Mouse (Mus musculus) left cerebral cortex, adult 9 months (tissue): Measurements from ENCODE around the gene B3galt1.

Experiments
- DNase-seq, 2 experiments: peaks; one replicate each; pipeline ENCODE4 v3.0.0; 2022; ENCODE audit warnings: low spot score in 2 of 2

The B3galt1 gene

GRCm38 (mm10) chr2:67565480-67566331, at the start of gene B3galt1:
Gene B3galt1, plus strand, starts transcription at chr2:67565871.
- DNase-seq = peak; percentile 77 to 91

GRCm38 (mm10) chr2:67516405-67516804, 49.3 kb upstream of the B3galt1 start:
- peak; percentile 20 to 37 for DNase-seq

- peak in 1 of 2 experiments; percentile 16 for DNase-seq
Observed at GRCm38 (mm10) chr2:67535347-67535746, 30.3 kb upstream of the B3galt1 start.

- no peak for DNase-seq
Observed at GRCm38 (mm10) chr2:67539426-67539825, 26.2 kb upstream of the B3galt1 start.

- DNase-seq = no peak
Observed at GRCm38 (mm10) chr2:67541957-67542696, 23.5 kb upstream of the B3galt1 start.

- no peak for DNase-seq
Observed at GRCm38 (mm10) chr2:67544426-67544825, 21.2 kb upstream of the B3galt1 start.

- peak; percentile 13 to 70 for DNase-seq
Observed at GRCm38 (mm10) chr2:67564851-67565479, 706 bp upstream of the B3galt1 start.

- no peak for DNase-seq
Observed at GRCm38 (mm10) chr2:67566566-67566965, 895 bp downstream of the B3galt1 start.

- no peak for DNase-seq
Observed at GRCm38 (mm10) chr2:67567141-67567680, 1.5 kb downstream of the B3galt1 start.

- DNase-seq = no peak
Observed at GRCm38 (mm10) chr2:67576634-67577033, 11.0 kb downstream of the B3galt1 start.

- DNase-seq = no peak
Observed at GRCm38 (mm10) chr2:67583091-67583490, 17.4 kb downstream of the B3galt1 start.

- DNase-seq = no peak
Observed at GRCm38 (mm10) chr2:67590408-67590807, 24.7 kb downstream of the B3galt1 start.

GRCm38 (mm10) chr2:67591831-67592629, 26.4 kb downstream of the B3galt1 start:
- no peak for DNase-seq

- no peak for DNase-seq
Observed at GRCm38 (mm10) chr2:67622902-67623301, 57.2 kb downstream of the B3galt1 start.

GRCm38 (mm10) chr2:67627667-67628066, 62.0 kb downstream of the B3galt1 start:
- DNase-seq = no peak

GRCm38 (mm10) chr2:67628289-67628688, 62.6 kb downstream of the B3galt1 start:
- no peak for DNase-seq

GRCm38 (mm10) chr2:67654847-67655246, 89.2 kb downstream of the B3galt1 start:
- DNase-seq = no peak

GRCm38 (mm10) chr2:67657372-67657771, 91.7 kb downstream of the B3galt1 start:
- peak in 1 of 2 experiments; percentile 34 for DNase-seq

GRCm38 (mm10) chr2:67658091-67658490, 92.4 kb downstream of the B3galt1 start:
- peak in 1 of 2 experiments; percentile 15 for DNase-seq

GRCm38 (mm10) chr2:67671721-67672120, 106.0 kb downstream of the B3galt1 start:
- DNase-seq = no peak

- DNase-seq = no peak
Observed at GRCm38 (mm10) chr2:67677697-67678096, 112.0 kb downstream of the B3galt1 start.
